Mouse (Mus musculus) brain, adult 2 months (tissue): ENCODE data around the gene Bmp2.

Source experiments
- DNase-seq: peaks from one replicate; pipeline ENCODE4 v3.0.0; 2011; ENCODE audit warnings: low read depth, low spot score

Gene Bmp2

DNA sequence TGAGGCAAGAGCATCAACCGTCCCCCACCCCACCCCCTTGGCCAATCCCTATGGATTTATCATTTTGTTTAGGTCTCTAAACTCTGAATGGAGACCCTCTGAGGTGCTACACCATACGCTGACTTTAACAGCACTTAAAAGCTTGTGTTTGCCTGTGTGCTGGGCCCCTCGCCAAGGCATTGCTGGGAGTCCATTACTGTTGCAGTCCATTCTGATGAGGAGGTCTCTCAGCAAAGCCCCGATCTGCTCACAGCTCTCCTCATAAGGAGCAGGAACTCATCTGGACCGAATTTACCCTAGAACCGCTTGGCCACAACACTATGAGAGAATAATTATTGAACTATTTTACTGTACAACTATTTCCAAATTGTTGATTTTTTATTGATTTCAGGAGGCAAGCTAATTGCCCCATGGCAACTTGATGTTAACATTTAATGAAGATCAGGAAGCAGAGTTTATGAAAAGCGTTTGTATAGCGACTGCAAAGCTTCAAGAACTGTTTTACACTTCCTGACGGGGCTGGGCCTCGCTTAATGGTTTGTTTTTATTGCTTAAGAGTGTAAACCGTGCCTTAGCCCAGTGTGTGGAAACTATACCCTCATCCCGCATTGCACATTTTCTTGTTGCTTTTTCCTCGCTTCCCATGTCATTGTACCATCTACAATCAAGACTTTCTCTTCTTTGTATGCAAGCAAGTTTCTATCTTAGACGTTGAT is 14.2 kb downstream of the Bmp2 start:
- DNase-seq: no peak

- peak; percentile 29 for DNase-seq
Observed at GRCm38 (mm10) chr2:133591562-133592255, 39.8 kb downstream of the Bmp2 start.
